ENCODE assay signal across 30 mouse cellular contexts in the genomic region with DNA sequence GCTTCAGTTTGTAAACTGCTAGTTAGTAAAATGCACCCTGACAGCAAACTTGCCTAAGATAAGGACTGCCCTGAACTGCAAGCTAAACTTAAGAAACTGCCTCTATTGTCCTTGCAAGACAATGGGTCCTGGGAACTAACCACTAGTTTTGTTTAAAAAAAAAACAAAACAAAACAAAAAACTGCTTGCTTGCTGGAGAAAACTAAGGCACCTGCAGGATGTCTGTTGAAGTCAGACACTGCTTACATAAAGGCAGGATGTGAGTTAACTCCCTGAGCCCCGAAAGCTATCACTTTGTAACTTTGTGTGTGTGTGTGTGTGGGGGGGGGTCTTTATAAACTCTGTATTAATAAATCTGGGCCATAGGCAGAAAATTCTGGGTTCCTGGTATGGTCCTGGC. TPM values are rescaled to one million over a fixed set of nuclear protein-coding genes. Genes with fewer than 3 reads are reported as not detected.
DNase-seq lines count a peak whose midpoint lies in the region; ATAC-seq lines count a peak whose summit lies in the region.
"Had no signal": no experiment of that assay in that cellular context is flagged by ENCODE, and none has a peak within 500 bp of the region (broad histone marks: within the 10 kb centered on the region; RNA-seq: fewer than 3 reads in every experiment).

No protein-coding gene starts in this region.

- ATAC-seq in hindbrain, embryonic 13.5 days (ENCODE audit: low FRiP score) = no peak
- ATAC-seq in hindbrain, embryonic 12.5 days (ENCODE audit: low FRiP score) = no peak
- ATAC-seq in midbrain, embryonic 14.5 days (ENCODE audit: low FRiP score, low TSS enrichment) = no peak
- ATAC-seq in midbrain, embryonic 16.5 days = no peak
- ATAC-seq: activated CD4-positive, CD25-positive, alpha-beta regulatory T cell, adult 4 months; forebrain, embryonic 13.5 days; lung, postnatal 0 days had no signal

- H3K4me1 ChIP-seq in hindbrain, embryonic 13.5 days (replicated peaks) = peaks cover 37% of the 10 kb centered on the region
- peaks cover 26% of the 10 kb centered on the region for H3K4me1 ChIP-seq in hindbrain, embryonic 12.5 days
- peaks cover 19% of the 10 kb centered on the region for H3K4me1 ChIP-seq in midbrain, embryonic 14.5 days (ENCODE audit: control insufficient read depth, insufficient read depth, low read length)
- peaks cover 23% of the 10 kb centered on the region for H3K4me1 ChIP-seq in midbrain, embryonic 16.5 days (ENCODE audit: control insufficient read depth, insufficient read depth, low read length)

- peaks cover 9% of the 10 kb centered on the region for H3K36me3 ChIP-seq in hindbrain, embryonic 13.5 days
- H3K36me3 ChIP-seq in hindbrain, embryonic 12.5 days = peaks cover 11% of the 10 kb centered on the region
- peaks cover 11% of the 10 kb centered on the region for H3K36me3 ChIP-seq in midbrain, embryonic 14.5 days (ENCODE audit: control insufficient read depth, insufficient read depth, low read length)
- H3K36me3 ChIP-seq in midbrain, embryonic 16.5 days (ENCODE audit: control insufficient read depth, insufficient read depth, low read length) = peaks cover 9% of the 10 kb centered on the region; the same call in 1 of the 2 replicates

- peak overlapping the region; percentile 82 for H3K4me2 ChIP-seq in hindbrain, embryonic 13.5 days
- H3K4me2 ChIP-seq in hindbrain, embryonic 12.5 days (replicated peaks) = no peak overlapping the region
- H3K4me2 ChIP-seq in midbrain, embryonic 14.5 days (ENCODE audit: low read length) = peak overlapping the region; percentile 87; the same call in 1 of the 2 replicates
- no peak overlapping the region for H3K4me2 ChIP-seq in midbrain, embryonic 16.5 days (ENCODE audit: low read length)
- H3K4me2 ChIP-seq: heart, embryonic 15.5 days; limb, embryonic 15.5 days; liver, embryonic 13.5 days; stomach, embryonic 15.5 days had no signal

- no peak overlapping the region for H3K27ac ChIP-seq in hindbrain, embryonic 13.5 days
- no peak overlapping the region for H3K27ac ChIP-seq in hindbrain, embryonic 12.5 days
- H3K27ac ChIP-seq in midbrain, embryonic 14.5 days (replicated peaks; ENCODE audit: low read depth, low read length) = no peak overlapping the region
- no peak overlapping the region for H3K27ac ChIP-seq in midbrain, embryonic 16.5 days (ENCODE audit: low read length)
- H3K27ac ChIP-seq: embryonic facial prominence, embryonic 13.5 days; heart, embryonic 10.5 days; heart, embryonic 15.5 days; limb, embryonic 10.5 days; limb, embryonic 15.5 days; liver, embryonic 13.5 days; stomach, embryonic 15.5 days had no signal

- H3K9ac ChIP-seq in hindbrain, embryonic 13.5 days = no peak overlapping the region
- no peak overlapping the region for H3K9ac ChIP-seq in hindbrain, embryonic 12.5 days
- no peak overlapping the region for H3K9ac ChIP-seq in midbrain, embryonic 14.5 days (replicated peaks; ENCODE audit: low read length)
- H3K9ac ChIP-seq in midbrain, embryonic 16.5 days (ENCODE audit: low read depth, low read length) = no peak overlapping the region
- H3K9ac ChIP-seq: embryonic facial prominence, embryonic 13.5 days; heart, embryonic 15.5 days; limb, embryonic 15.5 days; liver, embryonic 13.5 days; stomach, embryonic 15.5 days had no signal

- DNase-seq in midbrain, embryonic 14.5 days = no peak
- DNase-seq in CD4-positive helper T cell, adult 2 months (ENCODE audit: low read depth, low spot score) = peak; percentile 27
- peak; percentile 35 for DNase-seq in thymus, postnatal 25 days
- no peak for DNase-seq in frontal cortex, postnatal 10 days (ENCODE audit: low spot score in 2 of 2)
- DNase-seq: adrenal gland, adult 2 months; adrenal gland, postnatal 36 days; cerebellum, adult 18-20 months; gastrocnemius, postnatal 14 days; heart, adult 11 months; heart, postnatal 4 days; kidney, adult 9 months; kidney, postnatal 10 days; layer of hippocampus, postnatal 36 days; liver, embryonic 13.5 days; lung, adult 18-20 months; right cerebral cortex, postnatal 25 days had no signal

- H3K9me3 ChIP-seq in hindbrain, embryonic 13.5 days = no peaks in the 10 kb centered on the region
- H3K9me3 ChIP-seq in hindbrain, embryonic 12.5 days (replicated peaks) = no peaks in the 10 kb centered on the region
- H3K9me3 ChIP-seq in midbrain, embryonic 14.5 days (ENCODE audit: control insufficient read depth, low read length) = no peaks in the 10 kb centered on the region
- no peaks in the 10 kb centered on the region for H3K9me3 ChIP-seq in midbrain, embryonic 16.5 days (replicated peaks; ENCODE audit: control insufficient read depth, low read length, poor library complexity, severe bottlenecking)
- H3K9me3 ChIP-seq: embryonic facial prominence, embryonic 13.5 days; forebrain, embryonic 13.5 days; heart, embryonic 15.5 days; limb, embryonic 10.5 days; limb, embryonic 15.5 days; liver, embryonic 13.5 days; stomach, embryonic 15.5 days had no signal

- no peak overlapping the region for H3K4me3 ChIP-seq in hindbrain, embryonic 13.5 days
- H3K4me3 ChIP-seq in hindbrain, embryonic 12.5 days = no peak overlapping the region
- no peak overlapping the region for H3K4me3 ChIP-seq in midbrain, embryonic 14.5 days (replicated peaks; ENCODE audit: low read depth, low read length)
- H3K4me3 ChIP-seq in midbrain, embryonic 16.5 days (ENCODE audit: low read depth, low read length) = no peak overlapping the region
- H3K4me3 ChIP-seq: embryonic facial prominence, embryonic 13.5 days; erythroblast, embryonic 14.5 days; heart, embryonic 10.5 days; limb, embryonic 10.5 days; limb, embryonic 15.5 days; liver, embryonic 13.5 days; megakaryocyte, embryonic 14.5 days; stomach, embryonic 15.5 days had no signal

- H3K27me3 ChIP-seq in hindbrain, embryonic 13.5 days = no peaks in the 10 kb centered on the region
- no peaks in the 10 kb centered on the region for H3K27me3 ChIP-seq in hindbrain, embryonic 12.5 days
- H3K27me3 ChIP-seq in midbrain, embryonic 14.5 days (ENCODE audit: control insufficient read depth, insufficient read depth, low read length) = no peaks in the 10 kb centered on the region
- no peaks in the 10 kb centered on the region for H3K27me3 ChIP-seq in midbrain, embryonic 16.5 days (ENCODE audit: control insufficient read depth, insufficient read depth, low read depth, low read length)
- H3K27me3 ChIP-seq: embryonic facial prominence, embryonic 13.5 days; forebrain, embryonic 13.5 days; heart, embryonic 15.5 days; limb, embryonic 15.5 days; stomach, embryonic 15.5 days had no signal

- 74% methylated on average over 1 of the region's 1 CpGs for WGBS in hindbrain, embryonic 13.5 days
- WGBS in hindbrain, embryonic 12.5 days = 72% methylated on average over 1 of the region's 1 CpGs
- 87% methylated on average over 1 of the region's 1 CpGs for WGBS in midbrain, embryonic 14.5 days
- 74% methylated on average over 1 of the region's 1 CpGs for WGBS in midbrain, embryonic 16.5 days

RNA-seq across cellular contexts. Expression of a gene that starts 1.3 kb away (rescaled TPM):
- 22.2 and 25.0 TPM in 2 replicates for polyA plus RNA-seq in hindbrain, embryonic 13.5 days (2015; fragmentation: Nextera tagmentation; extraction: Ambion mirVana)
- polyA plus RNA-seq in hindbrain, embryonic 12.5 days (2016; fragmentation: Nextera tagmentation; extraction: Ambion mirVana) = 35.8 and 37.2 TPM in 2 replicates
- polyA plus RNA-seq in midbrain, embryonic 14.5 days (2014; fragmentation: Nextera tagmentation; extraction: Ambion mirVana) = 22.4 and 31.6 TPM in 2 replicates
- polyA plus RNA-seq in midbrain, embryonic 16.5 days (2015; fragmentation: Nextera tagmentation; extraction: Ambion mirVana) = 18.3 and 22.4 TPM in 2 replicates

RNA-seq across cellular contexts. Expression of a gene that starts 28.3 kb away (rescaled TPM):
- 49.9 and 50.5 TPM in 2 replicates for polyA plus RNA-seq in hindbrain, embryonic 13.5 days (2015; fragmentation: Nextera tagmentation; extraction: Ambion mirVana)
- 67.3 and 75.4 TPM in 2 replicates for polyA plus RNA-seq in hindbrain, embryonic 12.5 days (2016; fragmentation: Nextera tagmentation; extraction: Ambion mirVana)
- 40.7 and 45.0 TPM in 2 replicates for polyA plus RNA-seq in midbrain, embryonic 14.5 days (2014; fragmentation: Nextera tagmentation; extraction: Ambion mirVana)
- polyA plus RNA-seq in midbrain, embryonic 16.5 days (2015; fragmentation: Nextera tagmentation; extraction: Ambion mirVana) = 50.3 and 56.7 TPM in 2 replicates

RNA-seq across cellular contexts. Expression of a gene that starts 28.5 kb away (rescaled TPM):
- 10.7 and 13.0 TPM in 2 replicates for polyA plus RNA-seq in hindbrain, embryonic 13.5 days (2015; fragmentation: Nextera tagmentation; extraction: Ambion mirVana)
- polyA plus RNA-seq in hindbrain, embryonic 12.5 days (2016; fragmentation: Nextera tagmentation; extraction: Ambion mirVana) = 13.0 and 17.0 TPM in 2 replicates
- 9.0 and 12.8 TPM in 2 replicates for polyA plus RNA-seq in midbrain, embryonic 14.5 days (2014; fragmentation: Nextera tagmentation; extraction: Ambion mirVana)
- polyA plus RNA-seq in midbrain, embryonic 16.5 days (2015; fragmentation: Nextera tagmentation; extraction: Ambion mirVana) = 10.2 and 11.9 TPM in 2 replicates

RNA-seq across cellular contexts. Expression of a gene that starts 43.7 kb away (rescaled TPM):
- polyA plus RNA-seq in hindbrain, embryonic 13.5 days (2015; fragmentation: Nextera tagmentation; extraction: Ambion mirVana) = 55.1 and 60.5 TPM in 2 replicates
- polyA plus RNA-seq in hindbrain, embryonic 12.5 days (2016; fragmentation: Nextera tagmentation; extraction: Ambion mirVana) = 49.1 and 50.8 TPM in 2 replicates
- 54.8 and 61.6 TPM in 2 replicates for polyA plus RNA-seq in midbrain, embryonic 14.5 days (2014; fragmentation: Nextera tagmentation; extraction: Ambion mirVana)
- 59.4 and 62.5 TPM in 2 replicates for polyA plus RNA-seq in midbrain, embryonic 16.5 days (2015; fragmentation: Nextera tagmentation; extraction: Ambion mirVana)

RNA-seq across cellular contexts. Expression of a gene that starts 55.7 kb away (rescaled TPM):
- polyA plus RNA-seq in hindbrain, embryonic 13.5 days (2015; fragmentation: Nextera tagmentation; extraction: Ambion mirVana) = 6.6 and 8.2 TPM in 2 replicates
- polyA plus RNA-seq in hindbrain, embryonic 12.5 days (2016; fragmentation: Nextera tagmentation; extraction: Ambion mirVana) = 5.4 and 6.3 TPM in 2 replicates
- 5.1 and 14.5 TPM in 2 replicates for polyA plus RNA-seq in midbrain, embryonic 14.5 days (2014; fragmentation: Nextera tagmentation; extraction: Ambion mirVana)
- polyA plus RNA-seq in midbrain, embryonic 16.5 days (2015; fragmentation: Nextera tagmentation; extraction: Ambion mirVana) = 8.5 and 9.4 TPM in 2 replicates

Comparison
In these comparisons a context has a peak if more than half of its experiments do, and no peak if none do; other contexts are left out.
1. H3K4me2 ChIP-seq: peak in hindbrain, embryonic 13.5 days (single experiment) and midbrain, embryonic 14.5 days (single experiment); none in hindbrain, embryonic 12.5 days (single experiment) and midbrain, embryonic 16.5 days (single experiment).
2. DNase-seq: peak in CD4-positive helper T cell, adult 2 months (single experiment) and thymus, postnatal 25 days (single experiment); none in midbrain, embryonic 14.5 days (single experiment) and frontal cortex, postnatal 10 days (0 of 2).